Mouse (Mus musculus): ENCODE data around the gene Tor2a. TPM values are rescaled to one million over a fixed set of nuclear protein-coding genes. Genes with fewer than 3 reads are reported as not detected.

Tor2a gene
- polyA plus RNA-seq, 1 experiment from 2014 or later = 35.9 TPM

- Histone ChIP-seq H3K9me3 (replicated peaks) (no peaks in the 10 kb centered on the region), H3K27ac (peak overlapping the region; percentile 73; the same call in 1 of the 2 replicates), H3K4me3 (no peak overlapping the region), H3K4me1 (peaks cover 56% of the 10 kb centered on the region), H3K27me3 (replicated peaks) (no peaks in the 10 kb centered on the region; the same call in 1 of the 2 replicates), H3K9ac (no peak overlapping the region), H3K36me3 (0 out of 2 replicates have a peak, but pooled peaks cover 2% of the 10 kb centered on the region), H3K4me2 (peak overlapping the region; percentile 40; the same call in 1 of the 2 replicates)
- 79% methylated on average over 5 of the region's 5 CpGs for WGBS (ENCODE audit: insufficient replicate concordance)
- no peak for ATAC-seq
Observed at GRCm38 (mm10) chr2:32769327-32770085, 12.5 kb downstream of the Tor2a start.

- Histone ChIP-seq H3K27ac (no peak overlapping the region), H3K36me3 (no peaks in the 10 kb centered on the region), H3K27me3 (replicated peaks) (no peaks in the 10 kb centered on the region; the same call in 1 of the 2 replicates), H3K4me3 (no peak overlapping the region), H3K9ac (no peak overlapping the region), H3K4me2 (peak overlapping the region; percentile 22), H3K9me3 (replicated peaks) (no peaks in the 10 kb centered on the region), H3K4me1 (peaks cover 71% of the 10 kb centered on the region)
- 20% methylated on average over 12 of the region's 12 CpGs for WGBS (ENCODE audit: insufficient replicate concordance)
- ATAC-seq = no peak
Observed at GRCm38 (mm10) chr2:32771886-32772285, 14.9 kb downstream of the Tor2a start.

GRCm38 (mm10) chr2:32772626-32773279 lies 15.7 kb downstream of the Tor2a start:
- Histone ChIP-seq H3K36me3 (no peaks in the 10 kb centered on the region; the same call in 1 of the 2 replicates), H3K4me2 (no peak overlapping the region), H3K4me3 (no peak overlapping the region), H3K27ac (no peak overlapping the region), H3K9ac (no peak overlapping the region), H3K9me3 (replicated peaks) (no peaks in the 10 kb centered on the region), H3K27me3 (replicated peaks) (no peaks in the 10 kb centered on the region; the same call in 1 of the 2 replicates), H3K4me1 (peaks cover 62% of the 10 kb centered on the region)
- no peak for ATAC-seq
- 77% methylated on average over 8 of the region's 8 CpGs for WGBS (ENCODE audit: insufficient replicate concordance)

- Histone ChIP-seq H3K4me3 (peak within 1 kb of the TSS; percentile 71), H3K9ac (peak within 1 kb of the TSS; percentile 67), H3K9me3 (replicated peaks) (no peaks in the 10 kb centered on the region), H3K27me3 (replicated peaks) (no peaks in the 10 kb centered on the region; the same call in 1 of the 2 replicates), H3K36me3 (no peaks in the 10 kb centered on the region; the same call in 1 of the 2 replicates), H3K27ac (0 out of 2 replicates have a peak within 1 kb of the TSS, but pooled peaks have one; percentile 45), H3K4me1 (peaks cover 38% of the 10 kb centered on the region), H3K4me2 (peak within 1 kb of the TSS; percentile 93)
- ATAC-seq = peak; percentile 95
- under 1% methylated on average over 46 of the region's 46 CpGs for WGBS (ENCODE audit: insufficient replicate concordance)
Observed at GRCm38 (mm10) chr2:32775359-32776074, 18.5 kb downstream of the Tor2a start, which contains the start of the genes Ttc16 and Ptrh1. TSS of gene Ttc16 (minus strand) at chr2:32775633. TSS of gene Ptrh1 (plus strand) at chr2:32775786.

- Histone ChIP-seq H3K4me2 (peak overlapping the region; percentile 93), H3K4me3 (peak overlapping the region; percentile 71), H3K4me1 (peaks cover 33% of the 10 kb centered on the region), H3K27me3 (replicated peaks) (no peaks in the 10 kb centered on the region; the same call in 1 of the 2 replicates), H3K27ac (no peak overlapping the region), H3K36me3 (no peaks in the 10 kb centered on the region; the same call in 1 of the 2 replicates), H3K9me3 (replicated peaks) (no peaks in the 10 kb centered on the region), H3K9ac (peak overlapping the region; percentile 67)
- ATAC-seq = no peak
- 33% methylated on average over 22 of the region's 22 CpGs for WGBS (ENCODE audit: insufficient replicate concordance)
Observed at GRCm38 (mm10) chr2:32776192-32776591, 19.2 kb downstream of the Tor2a start.

GRCm38 (mm10) chr2:32778081-32778480 lies 21.0 kb downstream of the Tor2a start:
- H3K27me3 ChIP-seq (replicated peaks) = no peaks in the 10 kb centered on the region; the same call in 1 of the 2 replicates
- ATAC-seq = no peak
- no peak overlapping the region for H3K27ac ChIP-seq
- WGBS (ENCODE audit: insufficient replicate concordance) = 78% methylated on average over 6 of the region's 6 CpGs
- H3K9me3 ChIP-seq (replicated peaks) = no peaks in the 10 kb centered on the region
- H3K4me2 ChIP-seq = no peak overlapping the region
- no peak overlapping the region for H3K9ac ChIP-seq
- no peak overlapping the region for H3K4me3 ChIP-seq
- peaks cover 24% of the 10 kb centered on the region for H3K4me1 ChIP-seq
- no peaks in the 10 kb centered on the region; the same call in 1 of the 2 replicates for H3K36me3 ChIP-seq

GRCm38 (mm10) chr2:32779131-32779530 lies 22.1 kb downstream of the Tor2a start:
- WGBS (ENCODE audit: insufficient replicate concordance) = 21% methylated on average over 8 of the region's 8 CpGs
- Histone ChIP-seq H3K4me2 (no peak overlapping the region), H3K4me1 (peaks cover 24% of the 10 kb centered on the region), H3K27me3 (replicated peaks) (no peaks in the 10 kb centered on the region), H3K27ac (no peak overlapping the region), H3K9ac (no peak overlapping the region), H3K9me3 (replicated peaks) (no peaks in the 10 kb centered on the region), H3K36me3 (no peaks in the 10 kb centered on the region; the same call in 1 of the 2 replicates), H3K4me3 (no peak overlapping the region)
- no peak for ATAC-seq

GRCm38 (mm10) chr2:32779714-32780113 lies 22.7 kb downstream of the Tor2a start:
- WGBS (ENCODE audit: insufficient replicate concordance) = 75% methylated on average over 6 of the region's 6 CpGs
- H3K9ac ChIP-seq = no peak overlapping the region

GRCm38 (mm10) chr2:32781710-32782109 lies 24.7 kb downstream of the Tor2a start:
- no peak for ATAC-seq
- WGBS (ENCODE audit: insufficient replicate concordance) = 57% methylated on average over 6 of the region's 6 CpGs
- Histone ChIP-seq H3K36me3 (no peaks in the 10 kb centered on the region; the same call in 1 of the 2 replicates), H3K9ac (no peak overlapping the region), H3K27ac (no peak overlapping the region), H3K4me3 (no peak overlapping the region), H3K9me3 (replicated peaks) (no peaks in the 10 kb centered on the region), H3K4me2 (no peak overlapping the region), H3K27me3 (replicated peaks) (no peaks in the 10 kb centered on the region), H3K4me1 (peaks cover 5% of the 10 kb centered on the region; the same call in 1 of the 2 replicates)

More at GRCm38 (mm10) chr2:32779714-32780113, 22.7 kb downstream of the Tor2a start:
- no peak for ATAC-seq
- H3K27me3 ChIP-seq (replicated peaks) = no peaks in the 10 kb centered on the region
- no peaks in the 10 kb centered on the region; the same call in 1 of the 2 replicates for H3K36me3 ChIP-seq
- H3K27ac ChIP-seq = no peak overlapping the region
- no peaks in the 10 kb centered on the region for H3K9me3 ChIP-seq (replicated peaks)
- H3K4me1 ChIP-seq = peaks cover 22% of the 10 kb centered on the region
- no peak overlapping the region for H3K4me3 ChIP-seq
- H3K4me2 ChIP-seq = no peak overlapping the region

GRCm38 (mm10) chr2:32784048-32784681 lies 27.1 kb downstream of the Tor2a start, which contains the start of gene Cfap157:
TSS of gene Cfap157 (minus strand) at chr2:32784428.
- no peak within 1 kb of the TSS for H3K27ac ChIP-seq
- H3K4me3 ChIP-seq = no peak within 1 kb of the TSS
- no peaks in the 10 kb centered on the region for H3K27me3 ChIP-seq (replicated peaks)
- WGBS (ENCODE audit: insufficient replicate concordance) = 48% methylated on average over 4 of the region's 4 CpGs
- H3K9me3 ChIP-seq (replicated peaks) = no peaks in the 10 kb centered on the region
- no peak within 1 kb of the TSS for H3K4me2 ChIP-seq
- no peak within 1 kb of the TSS for H3K9ac ChIP-seq
- H3K4me1 ChIP-seq = peaks cover 5% of the 10 kb centered on the region
- ATAC-seq = no peak
- no peaks in the 10 kb centered on the region for H3K36me3 ChIP-seq

GRCm38 (mm10) chr2:32787176-32787575 lies 30.1 kb downstream of the Tor2a start:
- Histone ChIP-seq H3K27ac (no peak overlapping the region), H3K36me3 (no peaks in the 10 kb centered on the region), H3K9ac (no peak overlapping the region), H3K4me2 (no peak overlapping the region), H3K9me3 (replicated peaks) (no peaks in the 10 kb centered on the region), H3K4me3 (no peak overlapping the region), H3K27me3 (replicated peaks) (no peaks in the 10 kb centered on the region), H3K4me1 (no peaks in the 10 kb centered on the region; the same call in 1 of the 2 replicates)
- WGBS (ENCODE audit: insufficient replicate concordance) = 39% methylated on average over 6 of the region's 6 CpGs
- no peak for ATAC-seq
